Mouse (Mus musculus) embryonic stem cell, embryonic (primary cell): Measurements from ENCODE around the gene Ugt2b36.
"Not testable (repeated sequence)": the region's sequence is repeated elsewhere in the genome, so short reads cannot be mapped to it uniquely, and the experiment has no call there.

Experiments
- CTCF ChIA-PET, 4 experiments: fragments of 300-600 bp in 2 of 4; fragments of 350-600 bp in 2 of 4; sonication (Branson Sonifier 250); formaldehyde crosslinking; loops; one replicate each; lab custom pipeline; 2022; ENCODE audit warnings: inconsistent platforms in 2 of 4; lab: Charles Lee
- POLR2A ChIA-PET, 4 experiments: fragments of 300-600 bp in 2 of 4; fragments of 350-600 bp in 2 of 4; sonication (Branson Sonifier 250); formaldehyde crosslinking; loops; one replicate each; lab custom pipeline; 2022; ENCODE audit warnings: antibody characterized with exemption in 4 of 4, inconsistent platforms in 1 of 4; lab: Charles Lee

Ugt2b36 gene

GRCm38 (mm10) chr5:87092346-87093027, at the start of gene Ugt2b36:
Ugt2b36 (minus strand) TSS chr5:87092555.
- CTCF ChIA-PET, result no interaction called here
- POLR2A ChIA-PET, result no interaction called here

- POLR2A ChIA-PET, CTCF ChIA-PET: not testable (repeated sequence)
Measured at GRCm38 (mm10) chr5:87140196-87140595, 47.8 kb upstream of the Ugt2b36 start, which contains the start of gene Ugt2b5. Ugt2b5 (minus strand) TSS chr5:87140318.

GRCm38 (mm10) chr5:87103697-87104096, 11.3 kb upstream of the Ugt2b36 start:
- CTCF ChIA-PET, POLR2A ChIA-PET: not testable (repeated sequence)

GRCm38 (mm10) chr5:87091111-87091510, 1.2 kb downstream of the Ugt2b36 start:
- CTCF ChIA-PET, result no interaction called here
- POLR2A ChIA-PET, result no interaction called here

GRCm38 (mm10) chr5:87089264-87089663, 3.1 kb downstream of the Ugt2b36 start:
- ChIA-PET POLR2A (no interaction called here), CTCF (no interaction called here)

GRCm38 (mm10) chr5:87086269-87086668, 6.1 kb downstream of the Ugt2b36 start:
- POLR2A ChIA-PET, result no interaction called here
- CTCF ChIA-PET, result no interaction called here

GRCm38 (mm10) chr5:87030624-87031023, 61.7 kb downstream of the Ugt2b36 start:
- POLR2A ChIA-PET, result no interaction called here
- CTCF ChIA-PET, result no interaction called here

- CTCF ChIA-PET, result no interaction called here
- POLR2A ChIA-PET, result no interaction called here
Measured at GRCm38 (mm10) chr5:87027359-87027758, 65.0 kb downstream of the Ugt2b36 start.
